Mouse (Mus musculus) forebrain, postnatal 0 days (tissue): ENCODE measurements around the gene Teddm3. TPM values are rescaled to one million over a fixed set of nuclear protein-coding genes. Genes with fewer than 3 reads are reported as not detected.
"Not testable (repeated sequence)": the region's sequence is repeated elsewhere in the genome, so short reads cannot be mapped to it uniquely, and the experiment has no call there.

Source experiments
- ATAC-seq: fragments of 200-750 bp; cut with Nextera tagmentation; 2 replicates; pipeline ENCODE4 v1.8.0; 2017; ENCODE audit warnings: mild to moderate bottlenecking, moderate library complexity
- DNase-seq: peaks from one replicate; pipeline ENCODE4 v3.0.0-alpha.2; 2015
- H3K27ac ChIP-seq: fragments of 300-500 bp; sonication (generic); 2 replicates; pipeline ENCODE4 v1.5.1; 2014; ENCODE audit warnings: low read depth, mild to moderate bottlenecking, antibody characterized with exemption, low read length, moderate library complexity, mixed read lengths
- H3K27me3 ChIP-seq: fragments of 300-500 bp; sonication (generic); 2 replicates; pipeline ENCODE4 v1.6.1; 2014; ENCODE audit warnings: mild to moderate bottlenecking, low read length, mixed read lengths; ENCODE audit not compliant: insufficient read depth
- H3K36me3 ChIP-seq: fragments of 300-500 bp; sonication (generic); 2 replicates; pipeline ENCODE4 v1.6.1; 2014; ENCODE audit warnings: mild to moderate bottlenecking, moderate library complexity; ENCODE audit not compliant: insufficient read depth
- H3K4me1 ChIP-seq: fragments of 300-500 bp; sonication (generic); 2 replicates; pipeline ENCODE4 v1.6.1; 2014; ENCODE audit warnings: antibody characterized with exemption; ENCODE audit not compliant: insufficient read depth
- H3K4me2 ChIP-seq: fragments of 300-500 bp; sonication (generic); 2 replicates; pipeline ENCODE4 v1.6.1; 2014; ENCODE audit warnings: low read depth, mild to moderate bottlenecking, moderate library complexity
- H3K4me3 ChIP-seq: fragments of 300-500 bp; sonication (generic); 2 replicates; pipeline ENCODE4 v1.5.1; 2014; ENCODE audit warnings: low read depth, low read length, mixed read lengths
- H3K9ac ChIP-seq: fragments of 300-500 bp; sonication (generic); 2 replicates; pipeline ENCODE4 v1.6.1; 2014; ENCODE audit warnings: mild to moderate bottlenecking
- H3K9me3 ChIP-seq: fragments of 300-500 bp; sonication (generic); 2 replicates; pipeline ENCODE4 v1.6.1; 2016; ENCODE audit warnings: low read length
- CTCF ChIP-seq: sonication (generic); IDR thresholded peaks from 2 replicates; pipeline ENCODE4 v1.5.1; 2016; ENCODE audit warnings: antibody characterized with exemption, control low read depth, low read depth
- WGBS: fragments of 180-500 bp; shearing (Covaris S2); extraction: QIAGEN DNeasy Blood & Tissue Kit; methylation state at CpG from one replicate; pipeline ENCODE4 v1.1.7; 2014; 5-methylcytosine and 5-hydroxymethylcytosine counted together
- polyA plus RNA-seq: library from polyadenylated mRNA; unstranded; fragments of >200 nt; fragmentation: Nextera tagmentation; extraction: Ambion mirVana; gene quantifications from 2 replicates; pipeline ENCODE4 v1.2.1, GENCODE M21; 2015
- total RNA-seq: library from RNA; depleted of rRNA; stranded (reverse); fragments of >200 nt; gene quantifications from 2 replicates; pipeline ENCODE4 v1.2.3, GENCODE M21; 2014

Teddm3 gene
- total and polyA plus RNA-seq, 2 experiments from 2014 or later: not detected

DNA sequence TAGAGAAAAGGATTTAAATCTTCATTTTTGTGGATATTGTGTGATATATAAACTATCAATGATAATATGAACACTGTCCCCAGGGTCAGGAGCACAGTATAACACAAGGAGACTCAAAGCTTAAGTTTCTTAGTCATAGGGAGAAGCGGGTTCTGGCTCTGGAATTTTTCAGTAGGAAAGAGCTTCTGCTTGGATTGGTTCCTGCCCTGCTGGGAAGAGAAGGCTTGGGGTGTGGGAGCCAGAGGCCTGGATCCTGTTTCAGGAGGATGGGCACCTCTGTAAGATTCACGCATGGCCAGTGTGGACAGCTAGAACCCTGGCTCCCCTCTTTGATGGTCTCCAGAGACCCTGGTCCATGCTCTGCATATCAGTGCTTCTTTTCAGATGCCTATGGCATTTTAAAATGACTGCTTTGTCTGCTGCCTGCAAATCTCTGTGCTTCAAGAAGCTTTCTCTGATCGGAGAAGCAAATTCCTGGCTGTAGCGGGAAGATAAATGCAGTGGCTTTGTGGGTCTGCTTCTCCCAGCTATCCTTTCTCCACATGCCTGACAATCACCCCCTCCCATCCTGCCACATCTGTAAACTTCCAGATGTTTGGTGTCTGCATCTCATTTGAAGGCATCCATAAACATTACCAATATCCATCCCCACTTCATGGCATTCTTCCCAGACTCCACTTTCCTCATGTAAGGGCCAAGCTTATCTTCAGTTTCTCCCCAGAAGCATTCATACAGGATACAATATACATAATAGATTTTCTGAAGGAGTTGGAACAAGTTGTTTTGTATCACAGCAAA is 2.0 kb downstream of the Teddm3 start:
- Histone ChIP-seq H3K9me3 (no peaks in the 10 kb centered on the region), H3K4me3 (no peak overlapping the region), H3K9ac (no peak overlapping the region), H3K4me1 (no peaks in the 10 kb centered on the region), H3K27ac (no peak overlapping the region), H3K36me3 (no peaks in the 10 kb centered on the region), H3K27me3 (no peaks in the 10 kb centered on the region), H3K4me2 (no peak overlapping the region)
- TF ChIP-seq CTCF: no peak
- ATAC-seq (no peak), DNase-seq (peak; percentile 18)
- 70% methylated on average over 4 of the region's 4 CpGs for WGBS

- DNase-seq (no peak), ATAC-seq (no peak)
- Histone ChIP-seq H3K4me3 (no peak overlapping the region), H3K36me3 (no peaks in the 10 kb centered on the region), H3K9ac (no peak overlapping the region), H3K4me1 (no peaks in the 10 kb centered on the region), H3K9me3 (no peaks in the 10 kb centered on the region), H3K27me3 (no peaks in the 10 kb centered on the region), H3K4me2 (no peak overlapping the region), H3K27ac (no peak overlapping the region)
- no peak for TF ChIP-seq CTCF
Observed at GRCm38 (mm10) chr16:21149896-21150295, 3.9 kb downstream of the Teddm3 start.

- H3K4me1 ChIP-seq, H3K9ac ChIP-seq, ATAC-seq, H3K36me3 ChIP-seq, H3K4me2 ChIP-seq, H3K9me3 ChIP-seq, H3K27ac ChIP-seq, H3K4me3 ChIP-seq, H3K27me3 ChIP-seq, DNase-seq: not testable (repeated sequence)
- 73% methylated on average over 1 of the region's 1 CpGs for WGBS
Observed at GRCm38 (mm10) chr16:21148451-21148850, 5.3 kb downstream of the Teddm3 start.

DNA sequence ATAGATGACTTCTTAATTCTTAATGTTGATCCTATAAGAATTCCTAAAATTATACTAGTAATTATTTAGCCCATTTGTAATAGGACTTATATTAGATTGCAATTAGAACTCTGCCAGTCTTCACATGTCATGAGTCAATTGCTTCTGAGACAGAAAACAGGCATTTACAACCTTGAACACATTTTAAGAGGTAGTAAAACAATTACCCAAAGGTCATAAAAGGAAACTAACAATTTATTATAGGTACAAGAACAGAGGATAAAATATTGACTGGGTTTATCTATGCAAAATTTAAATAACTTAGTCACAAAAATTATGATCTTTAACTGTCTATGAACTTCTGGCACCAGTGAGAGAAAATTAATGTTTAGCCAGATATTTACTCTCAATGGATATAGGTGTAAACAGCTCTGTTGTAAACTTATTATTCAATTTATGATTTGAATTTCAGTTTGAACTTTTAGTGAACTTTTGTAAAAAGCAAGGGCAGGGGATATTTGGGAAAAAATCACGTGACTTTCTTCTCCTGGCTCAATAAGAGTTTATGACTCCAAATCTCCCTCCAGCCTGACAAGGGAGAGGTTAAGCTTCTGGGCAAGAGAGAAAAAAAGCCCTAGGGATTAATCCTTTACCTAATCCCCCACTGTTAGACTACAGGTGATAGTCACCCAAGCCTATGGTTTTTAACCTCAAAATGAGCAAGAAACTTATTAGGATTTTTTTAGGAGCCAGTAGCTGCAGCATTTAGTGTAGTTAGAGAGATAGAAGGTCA is 17.3 kb downstream of the Teddm3 start:
- Histone ChIP-seq H3K4me2 (no peak overlapping the region), H3K27me3 (no peaks in the 10 kb centered on the region), H3K4me3 (no peak overlapping the region), H3K9ac (no peak overlapping the region), H3K36me3 (no peaks in the 10 kb centered on the region), H3K27ac (no peak overlapping the region), H3K9me3 (no peaks in the 10 kb centered on the region), H3K4me1 (no peaks in the 10 kb centered on the region)
- no peak for TF ChIP-seq CTCF
- DNase-seq (no peak), ATAC-seq (no peak)
- 51% methylated on average over 1 of the region's 1 CpGs for WGBS

DNA sequence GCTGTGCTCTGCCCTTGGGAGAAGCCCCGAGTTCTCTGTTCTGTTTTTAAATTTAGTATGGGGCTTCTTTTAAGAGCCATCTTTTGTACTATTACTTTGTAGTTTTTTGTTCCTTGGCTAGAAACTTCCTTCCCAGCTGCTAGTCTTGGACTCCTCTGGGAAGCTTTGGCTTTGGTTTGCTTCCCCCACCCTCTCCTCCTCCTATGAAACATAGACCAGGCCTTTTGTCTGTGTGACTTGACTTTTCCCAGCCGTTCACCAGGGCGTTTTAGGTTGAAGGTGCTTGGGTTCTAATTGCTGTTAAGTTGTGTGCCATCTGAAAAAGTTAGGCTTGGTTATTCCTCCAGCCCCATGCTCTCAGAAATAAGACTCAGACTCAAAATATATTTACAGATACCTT is 26.1 kb downstream of the Teddm3 start:
- WGBS: 80% methylated on average over 3 of the region's 3 CpGs
- not testable (repeated sequence) for H3K27me3 ChIP-seq, ATAC-seq, H3K4me1 ChIP-seq, DNase-seq, H3K9ac ChIP-seq, H3K36me3 ChIP-seq, H3K9me3 ChIP-seq, H3K4me3 ChIP-seq, H3K27ac ChIP-seq, H3K4me2 ChIP-seq

GRCm38 (mm10) chr16:21122776-21123175 is 31.0 kb downstream of the Teddm3 start:
- H3K27me3 ChIP-seq, H3K27ac ChIP-seq, H3K4me3 ChIP-seq, H3K9ac ChIP-seq, DNase-seq, H3K4me2 ChIP-seq, H3K9me3 ChIP-seq, H3K4me1 ChIP-seq, ATAC-seq, H3K36me3 ChIP-seq: not testable (repeated sequence)
- 86% methylated on average over 2 of the region's 2 CpGs for WGBS

GRCm38 (mm10) chr16:21116078-21116477 is 37.7 kb downstream of the Teddm3 start:
- Histone ChIP-seq H3K36me3 (no peaks in the 10 kb centered on the region), H3K4me2 (no peak overlapping the region), H3K9me3 (no peaks in the 10 kb centered on the region), H3K9ac (no peak overlapping the region), H3K4me1 (no peaks in the 10 kb centered on the region), H3K27ac (no peak overlapping the region), H3K27me3 (no peaks in the 10 kb centered on the region), H3K4me3 (no peak overlapping the region)
- ATAC-seq (no peak), DNase-seq (no peak)
- no peak for TF ChIP-seq CTCF
- WGBS: 92% methylated on average over 5 of the region's 5 CpGs
